Mouse (Mus musculus) heart, adult 2 months (tissue): ENCODE data around the gene Vipr1. TPM values are rescaled to one million over a fixed set of nuclear protein-coding genes. Genes with fewer than 3 reads are reported as not detected.

ENCODE experiments used
- DNase-seq, 2 experiments: peaks; one replicate each; pipeline ENCODE4 v3.0.0; 2021
- H3K27ac ChIP-seq: fragments of 200-600 bp; 2 replicates; pipeline ENCODE4 v1.8.1; 2022
- H3K27me3 ChIP-seq: fragments of 200-500 bp; 2 replicates; pipeline ENCODE4 v1.6.1; 2012; ENCODE audit warnings: mild to moderate bottlenecking, low read length, inconsistent platforms, mixed read lengths; ENCODE audit not compliant: control insufficient read depth, insufficient read depth
- H3K36me3 ChIP-seq: fragments of 200-500 bp; 2 replicates; pipeline ENCODE4 v1.6.1; 2012; ENCODE audit warnings: low read length, inconsistent platforms; ENCODE audit not compliant: control insufficient read depth, insufficient read depth
- H3K4me1 ChIP-seq: fragments of 200-500 bp; 2 replicates; pipeline ENCODE4 v1.6.1; 2011; ENCODE audit warnings: low read length; ENCODE audit not compliant: control insufficient read depth, insufficient read depth
- H3K4me3 ChIP-seq: fragments of 200-600 bp; 2 replicates; pipeline ENCODE4 v1.8.1; 2022
- H3K79me2 ChIP-seq: fragments of 200-500 bp; replicated peaks from 2 replicates; pipeline ENCODE4 v1.6.1; 2012; ENCODE audit warnings: mild to moderate bottlenecking, inconsistent platforms, low read length, moderate library complexity, mixed read lengths; ENCODE audit not compliant: control insufficient read depth, insufficient read depth
- H3K9ac ChIP-seq: fragments of 200-500 bp; 2 replicates; pipeline ENCODE4 v1.6.1; 2012; ENCODE audit warnings: low read depth, mild to moderate bottlenecking, control low read depth, inconsistent platforms, low read length, mixed read lengths
- CTCF ChIP-seq: fragments of 200-600 bp; IDR thresholded peaks from 2 replicates; pipeline ENCODE4 v1.8.1; 2022; ENCODE audit warnings: antibody characterized with exemption, mild to moderate bottlenecking, moderate library complexity
- EP300 ChIP-seq: fragments of 200-500 bp; IDR thresholded peaks from 2 replicates; pipeline ENCODE4 v1.6.1; 2011; ENCODE audit warnings: low read depth, low read length, control low read depth; ENCODE audit not compliant: insufficient read depth
- POLR2A ChIP-seq: fragments of 200-500 bp; IDR thresholded peaks from 2 replicates; pipeline ENCODE4 v1.6.1; 2011; ENCODE audit warnings: mild to moderate bottlenecking, low read depth, low read length, control low read depth; ENCODE audit not compliant: insufficient read depth
- WGBS: fragments of 180-500 bp; shearing (Covaris S2); methylation state at CpG from one replicate; pipeline ENCODE4 v1.1.7; 2018; 5-methylcytosine and 5-hydroxymethylcytosine counted together
- intact Hi-C: fragments of 180-260 bp; cut with DNase I; formaldehyde crosslinking; loops from one replicate; pipeline ENCODE4 v1.15.1; 2025
- polyA plus RNA-seq: library from polyadenylated mRNA; depleted of rRNA; stranded (reverse); fragments of >200 nt; gene quantifications from 2 replicates; pipeline ENCODE4 v1.2.3, GENCODE M21; 2012
- total RNA-seq, 2 experiments: library from RNA; stranded (reverse); gene quantifications; 2 replicates each; pipeline ENCODE4 v1.2.3; 2021

The Vipr1 gene
- total and polyA plus RNA-seq, 3 experiments: 0.45 to 1.4 (median 1.2) TPM

- H3K27me3 ChIP-seq: peaks cover 8% of the 10 kb centered on the region
- no peak for TF ChIP-seq CTCF
- TF ChIP-seq EP300: no peak
- no peak for TF ChIP-seq POLR2A
- 17% methylated on average over 27 of the region's 27 CpGs for WGBS
- H3K27ac ChIP-seq: no peak overlapping the region
- H3K4me1 ChIP-seq: no peaks in the 10 kb centered on the region; the same call in 1 of the 2 replicates
- H3K79me2 ChIP-seq: no peaks in the 10 kb centered on the region
- intact Hi-C loops: no loop called here
- peak overlapping the region; percentile 10; the same call in 1 of the 2 replicates for H3K9ac ChIP-seq
- peak; percentile 31 to 44 for DNase-seq
- no peaks in the 10 kb centered on the region for H3K36me3 ChIP-seq
- H3K4me3 ChIP-seq: peak overlapping the region; percentile 46
Measured at GRCm38 (mm10) chr9:121641235-121641915, 1.1 kb upstream of the Vipr1 start.

- Histone ChIP-seq H3K4me1 (no peaks in the 10 kb centered on the region), H3K4me3 (peak within 1 kb of the TSS; percentile 46), H3K27me3 (peaks cover 8% of the 10 kb centered on the region), H3K9ac (peak within 1 kb of the TSS; percentile 69), H3K36me3 (no peaks in the 10 kb centered on the region), H3K27ac (no peak within 1 kb of the TSS; the same call in 1 of the 2 replicates), H3K79me2 (no peaks in the 10 kb centered on the region)
- peak; percentile 85 for DNase-seq
- intact Hi-C loops: loop anchor here (2.0 kb wide), 1 partner anchor 37 kb away; no protein-coding TSS in a partner anchor
- WGBS: under 1% methylated on average over 26 of the region's 26 CpGs
- TF ChIP-seq POLR2A (no peak), CTCF (peak; percentile 74)
Measured at GRCm38 (mm10) chr9:121642001-121642400, 515 bp upstream of the Vipr1 start, which contains the start of gene Lyzl4. Lyzl4 (minus strand) TSS chr9:121642096.

- H3K4me3 ChIP-seq: no peak overlapping the region
- H3K79me2 ChIP-seq: no peaks in the 10 kb centered on the region
- 39% methylated on average over 3 of the region's 3 CpGs for WGBS
- intact Hi-C loops: no loop called here
- TF ChIP-seq POLR2A (no peak), EP300 (no peak), CTCF (no peak)
- no peaks in the 10 kb centered on the region for H3K4me1 ChIP-seq
- H3K27ac ChIP-seq: no peak overlapping the region
- no peak overlapping the region for H3K9ac ChIP-seq
- no peak for DNase-seq
- peaks cover 8% of the 10 kb centered on the region for H3K27me3 ChIP-seq
- no peaks in the 10 kb centered on the region for H3K36me3 ChIP-seq
Measured at GRCm38 (mm10) chr9:121644855-121645254, 2.3 kb downstream of the Vipr1 start.

GRCm38 (mm10) chr9:121647026-121647425 lies 4.5 kb downstream of the Vipr1 start:
- H3K79me2 ChIP-seq: no peaks in the 10 kb centered on the region
- no peak for DNase-seq
- H3K4me3 ChIP-seq: no peak overlapping the region
- intact Hi-C loops: no loop called here
- TF ChIP-seq EP300: no peak
- no peak for TF ChIP-seq POLR2A
- no peak for TF ChIP-seq CTCF
- no peak overlapping the region for H3K27ac ChIP-seq
- H3K36me3 ChIP-seq: no peaks in the 10 kb centered on the region
- H3K9ac ChIP-seq: no peak overlapping the region
- no peaks in the 10 kb centered on the region for H3K4me1 ChIP-seq
- peaks cover 8% of the 10 kb centered on the region for H3K27me3 ChIP-seq
- WGBS: 50% methylated on average over 7 of the region's 7 CpGs

GRCm38 (mm10) chr9:121653668-121654067 lies 11.2 kb downstream of the Vipr1 start:
- WGBS: 88% methylated on average over 10 of the region's 10 CpGs
- no peaks in the 10 kb centered on the region for H3K27me3 ChIP-seq
- intact Hi-C loops: no loop called here
- no peaks in the 10 kb centered on the region for H3K79me2 ChIP-seq
- no peak overlapping the region for H3K27ac ChIP-seq
- no peak overlapping the region for H3K9ac ChIP-seq
- H3K36me3 ChIP-seq: no peaks in the 10 kb centered on the region
- H3K4me1 ChIP-seq: no peaks in the 10 kb centered on the region
- no peak overlapping the region for H3K4me3 ChIP-seq
- no peak for DNase-seq
- TF ChIP-seq POLR2A (no peak), EP300 (no peak), CTCF (no peak)

- Histone ChIP-seq H3K4me1 (no peaks in the 10 kb centered on the region), H3K27me3 (no peaks in the 10 kb centered on the region), H3K4me3 (no peak overlapping the region), H3K9ac (no peak overlapping the region), H3K27ac (no peak overlapping the region), H3K79me2 (no peaks in the 10 kb centered on the region), H3K36me3 (no peaks in the 10 kb centered on the region)
- intact Hi-C loops: no loop called here
- DNase-seq: no peak
- no peak for TF ChIP-seq POLR2A
- TF ChIP-seq EP300: no peak
- no peak for TF ChIP-seq CTCF
- 90% methylated on average over 5 of the region's 5 CpGs for WGBS
Measured at GRCm38 (mm10) chr9:121656322-121656721, 13.8 kb downstream of the Vipr1 start.
